Mouse (Mus musculus) bone marrow, adult 2 months (tissue): ENCODE measurements around the gene Mrps18b.

Experiments used
- CTCF ChIP-seq: fragments of 200-500 bp; IDR thresholded peaks from 2 replicates; pipeline ENCODE4 v1.5.1; 2011; ENCODE audit warnings: low read length, control low read depth; ENCODE audit not compliant: control insufficient read depth, insufficient read depth
- POLR2A ChIP-seq: fragments of 200-500 bp; IDR thresholded peaks from 2 replicates; pipeline ENCODE4 v1.6.1; 2011; ENCODE audit warnings: low read depth, mild to moderate bottlenecking, control low read depth, low read length, borderline replicate concordance; ENCODE audit not compliant: control insufficient read depth

- TF ChIP-seq POLR2A (no peak), CTCF (no peak)
These were observed 46.7 kb downstream of the Mrps18b start for GRCm38 (mm10) chr17:35869346-35870067.
